Mouse (Mus musculus) spleen, embryonic (tissue): ENCODE data around the gene Morf4l1.
"Not testable (repeated sequence)": the region's sequence is repeated elsewhere in the genome, so short reads cannot be mapped to it uniquely, and the experiment has no call there.

Experiments
- CTCF ChIA-PET: fragments of 350-600 bp; sonication (Branson Sonifier 250); formaldehyde crosslinking; loops from one replicate; lab custom pipeline; 2022; lab: Charles Lee

The Morf4l1 gene

DNA sequence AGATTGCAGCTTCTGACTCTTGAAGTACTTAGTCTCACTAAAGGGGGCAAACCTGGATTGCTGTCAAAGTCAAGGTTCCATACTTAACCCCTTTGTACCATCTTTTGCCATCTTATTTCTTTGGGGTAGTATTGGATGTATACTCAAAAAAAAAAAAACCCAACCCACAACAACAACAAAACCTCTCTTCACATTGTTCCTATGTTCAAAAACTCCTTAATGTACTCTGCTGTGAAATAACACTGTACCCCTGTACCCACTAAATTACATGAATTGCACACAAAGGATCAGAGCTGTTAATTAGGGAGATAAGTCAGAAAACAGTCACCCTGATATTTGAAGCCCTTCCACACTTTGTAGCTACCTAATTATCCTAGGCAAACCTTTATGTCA is 730 bp upstream of the Morf4l1 start:
- CTCF ChIA-PET, result interaction anchor here (0.6 to 1.0 kb wide), 3 partner anchors 11 to 53 kb away, joined by 3 to 8 read pairs (median 4); no protein-coding TSS in a partner anchor

DNA sequence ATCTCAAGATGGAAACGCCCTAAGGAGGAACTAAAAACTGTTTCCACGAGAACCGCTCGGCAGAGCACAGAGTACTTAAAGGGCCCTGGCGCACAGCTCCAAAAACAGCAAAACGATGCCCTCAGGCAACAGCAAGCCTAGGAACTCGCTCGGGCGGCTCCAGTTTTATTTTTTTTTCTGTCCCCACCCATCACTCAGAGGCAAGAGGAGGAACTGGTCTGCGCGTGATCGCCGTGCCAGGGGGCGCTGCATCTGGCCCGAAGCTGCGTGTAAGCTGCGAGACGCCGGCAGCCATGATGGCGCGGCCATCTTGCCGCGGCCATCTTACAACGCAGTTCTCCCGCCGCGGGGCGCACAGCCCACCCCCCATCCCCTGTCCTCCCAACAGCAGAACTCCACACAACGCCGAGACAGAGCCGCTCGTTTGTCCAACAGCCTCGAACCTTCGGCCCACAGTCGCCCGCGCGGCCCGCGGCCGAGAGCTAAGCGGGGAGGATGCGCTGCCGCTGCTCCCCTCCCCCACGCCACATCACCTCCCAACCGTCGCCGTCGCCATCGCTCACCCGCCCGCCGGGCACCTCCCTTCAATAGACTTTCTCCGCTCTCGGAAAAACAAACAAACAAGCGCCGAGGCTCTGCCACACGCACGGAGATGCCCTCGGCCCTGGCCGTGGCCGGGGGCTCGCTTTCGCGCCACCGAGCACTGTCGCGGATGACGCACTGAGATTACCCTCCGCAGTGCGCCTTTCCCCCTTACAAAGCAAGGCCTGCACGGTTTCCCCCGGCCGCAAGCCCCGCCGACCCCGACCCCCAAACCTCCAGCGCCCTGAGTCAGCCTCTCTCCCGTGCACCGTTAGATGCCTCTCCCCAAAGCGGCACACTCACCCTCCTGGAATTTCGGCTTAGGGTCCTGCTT is 665 bp downstream of the Morf4l1 start:
- CTCF ChIA-PET, result interaction anchor here (0.7 to 2.2 kb wide), 3 partner anchors 13 to 103 kb away, joined by 4 to 12 read pairs (median 4); no protein-coding TSS in a partner anchor

DNA sequence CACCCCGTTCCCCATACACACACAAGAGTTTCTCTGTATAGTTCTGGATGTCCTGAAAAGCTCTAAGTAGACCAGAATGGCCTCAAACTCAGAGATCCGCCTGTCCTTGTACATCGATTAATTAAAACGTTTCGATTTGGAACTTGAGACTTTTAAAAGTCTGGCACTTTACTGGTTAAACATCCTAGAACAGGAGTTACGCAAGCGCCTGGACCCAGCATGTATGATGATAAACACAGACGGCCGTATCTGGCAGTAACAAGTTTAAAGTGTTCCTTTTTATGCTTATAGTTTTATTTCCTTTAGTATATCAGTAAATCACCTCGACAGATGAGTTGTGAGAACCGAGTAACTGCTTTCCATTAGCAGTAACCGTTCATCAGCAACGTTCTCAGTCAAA is 1.4 kb downstream of the Morf4l1 start:
- CTCF ChIA-PET, result interaction anchor here (1.0 to 2.2 kb wide), 2 partner anchors 13 to 18 kb away, joined by 3 to 12 read pairs; no protein-coding TSS in a partner anchor

DNA sequence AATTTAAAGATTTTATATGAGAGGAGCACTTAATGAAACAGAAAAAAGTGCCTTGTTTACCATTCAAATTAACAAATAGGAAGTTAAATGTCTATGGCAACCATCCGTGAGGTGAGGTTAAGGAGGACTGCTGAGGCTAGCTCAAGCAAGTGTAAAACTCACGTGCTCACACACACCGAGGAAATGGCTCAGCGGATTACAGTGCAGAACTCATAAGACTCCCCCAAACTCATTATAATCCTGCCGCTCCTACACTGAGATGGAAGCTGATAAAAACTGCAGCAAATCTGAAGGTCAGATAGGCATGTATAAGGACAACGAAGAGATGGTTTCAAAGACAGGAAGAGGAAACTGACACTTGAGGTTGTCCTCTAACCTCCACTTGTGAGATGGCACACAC is 5.2 kb downstream of the Morf4l1 start:
- CTCF ChIA-PET, result interaction anchor here (1.1 kb wide), 2 partner anchors 15 to 18 kb away, joined by 3 to 4 read pairs; no protein-coding TSS in a partner anchor

DNA sequence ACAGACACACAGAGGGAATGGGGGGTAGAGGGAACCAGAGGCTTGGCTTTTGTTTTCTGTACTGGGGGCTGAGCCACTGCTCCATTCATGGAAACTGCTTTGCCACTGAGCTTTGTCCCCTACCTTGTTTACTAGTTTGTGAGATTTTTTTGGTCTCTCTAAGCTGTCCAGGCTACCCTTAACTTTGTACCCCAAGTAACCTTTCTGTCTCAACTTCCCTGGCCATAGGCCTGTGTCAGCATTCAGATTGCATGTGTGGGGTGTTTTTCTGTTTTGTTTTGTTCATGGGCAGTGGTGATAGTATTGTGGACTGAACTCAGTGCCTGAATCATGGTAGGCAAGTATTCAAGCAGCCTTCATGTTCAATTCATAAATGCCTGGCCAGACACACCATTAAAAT is 6.3 kb downstream of the Morf4l1 start:
- CTCF ChIA-PET, result interaction anchor here (1.1 kb wide), 1 partner anchor 19 kb away, joined by 4 read pairs; no protein-coding TSS in a partner anchor

DNA sequence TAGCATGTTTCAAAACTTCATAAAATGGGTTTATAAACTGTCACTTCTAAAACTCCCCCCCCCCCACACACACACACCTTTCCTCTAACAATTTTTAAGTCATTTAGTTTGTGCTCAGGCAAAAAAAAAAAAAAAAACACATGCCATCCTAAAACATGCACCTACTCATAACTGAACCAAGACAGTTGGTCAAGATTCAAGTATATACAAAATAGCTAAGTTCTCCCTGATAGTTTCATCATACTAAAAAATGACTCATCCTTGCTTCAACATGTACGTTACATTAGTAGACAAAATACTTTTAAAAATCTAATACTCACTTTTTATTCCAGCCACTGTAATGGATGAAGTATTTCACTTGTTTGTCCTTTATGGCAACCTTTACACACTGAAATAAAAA is 7.7 kb downstream of the Morf4l1 start:
- CTCF ChIA-PET, result interaction anchor here (0.6 to 0.7 kb wide), 2 partner anchors 9 to 10 kb away, joined by 3 to 7 read pairs; no protein-coding TSS in a partner anchor

DNA sequence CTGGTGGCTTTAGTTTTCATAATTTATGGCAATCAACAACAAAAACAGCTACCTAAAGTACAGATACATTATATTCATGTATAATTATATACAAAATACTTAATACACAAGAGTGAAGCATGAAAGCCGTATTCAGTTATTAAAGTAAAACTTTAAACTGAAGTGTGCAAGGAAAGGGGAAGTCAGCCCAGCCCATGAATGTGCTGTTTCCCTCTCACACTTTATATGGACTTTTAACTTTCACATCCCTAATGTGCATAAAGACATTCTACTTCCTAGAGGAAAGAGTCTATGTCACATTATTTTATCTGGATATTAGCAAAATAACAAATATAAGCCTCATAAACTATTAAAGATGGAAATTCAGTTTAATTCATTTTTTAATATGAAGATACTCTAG is 9.1 kb downstream of the Morf4l1 start:
- CTCF ChIA-PET, result no interaction called here

DNA sequence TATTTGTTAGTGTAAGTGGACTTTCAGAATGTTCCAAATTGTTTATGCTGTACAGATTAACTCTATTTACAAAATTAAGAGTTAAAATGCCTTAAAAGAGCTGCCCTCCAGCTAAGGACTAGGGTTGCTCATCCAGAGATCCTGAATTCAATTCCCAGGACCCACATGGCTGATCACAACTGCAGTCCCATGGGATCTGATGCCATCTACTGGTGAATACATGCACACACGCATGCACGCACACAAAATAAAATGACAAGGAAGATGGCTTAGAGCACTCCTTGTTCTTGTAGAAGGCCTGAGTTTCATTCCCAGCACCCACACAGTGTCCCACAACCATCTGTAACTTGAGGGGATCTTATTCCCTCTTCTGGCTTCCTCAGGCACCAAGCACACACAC is 13.8 kb downstream of the Morf4l1 start:
- CTCF ChIA-PET, result no interaction called here

DNA sequence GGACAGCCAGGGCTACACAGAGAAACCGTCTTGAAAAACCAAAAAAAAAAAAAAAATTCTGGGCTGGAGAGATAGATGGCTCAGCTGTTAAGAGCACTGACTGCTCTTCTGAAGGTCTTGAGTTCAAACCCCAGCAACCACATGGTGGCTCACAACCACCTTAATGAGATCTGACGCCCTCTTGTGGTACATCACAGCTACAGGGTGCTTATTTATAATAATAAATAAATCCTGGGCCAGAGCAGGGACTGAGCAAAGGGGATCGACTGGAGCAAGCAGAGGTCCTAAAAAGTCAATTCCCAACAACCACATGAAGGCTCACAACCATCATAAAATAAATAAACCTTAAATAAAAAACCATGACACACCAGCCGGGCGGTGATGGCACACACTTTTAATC is 15.6 kb downstream of the Morf4l1 start:
- CTCF ChIA-PET, result interaction anchor here (0.5 to 0.7 kb wide), 2 partner anchors 9 to 16 kb away, joined by 3 to 6 read pairs; no protein-coding TSS in a partner anchor

DNA sequence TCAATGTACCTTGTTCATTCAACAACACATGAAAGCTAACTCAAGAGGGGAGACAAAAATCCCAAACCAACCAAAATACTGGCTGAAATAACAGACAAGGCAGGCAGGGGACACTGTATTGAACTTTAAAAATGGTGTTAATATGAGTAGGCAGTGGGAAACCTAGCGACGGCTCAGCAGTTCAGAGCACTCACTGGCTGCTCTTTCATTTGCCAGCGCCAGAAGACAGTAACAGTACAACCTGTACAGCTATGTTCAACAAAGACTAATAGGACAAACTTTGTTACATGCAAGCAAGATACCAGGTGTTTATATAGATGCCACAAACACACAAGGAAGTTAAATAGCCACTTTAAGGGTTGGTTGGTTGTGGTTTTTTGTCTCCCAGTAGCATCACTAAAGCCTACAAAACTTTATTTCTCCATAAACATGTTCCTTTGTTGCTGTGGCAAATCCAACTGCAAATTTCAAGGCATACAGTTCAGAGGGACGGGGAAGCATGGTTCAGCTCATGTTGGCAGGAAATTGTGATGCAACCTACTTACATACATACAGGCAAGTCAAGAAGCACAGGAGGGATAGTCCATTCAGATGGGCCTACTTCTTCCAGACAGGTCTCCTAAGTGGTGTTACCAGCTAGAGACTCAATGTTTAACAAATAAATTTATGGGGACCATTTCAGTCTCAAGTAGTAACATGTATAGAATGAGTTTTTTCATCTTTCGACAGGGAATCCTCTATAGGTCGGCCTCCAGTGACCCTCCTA is 25.1 kb downstream of the Morf4l1 start:
- CTCF ChIA-PET, result no interaction called here

DNA sequence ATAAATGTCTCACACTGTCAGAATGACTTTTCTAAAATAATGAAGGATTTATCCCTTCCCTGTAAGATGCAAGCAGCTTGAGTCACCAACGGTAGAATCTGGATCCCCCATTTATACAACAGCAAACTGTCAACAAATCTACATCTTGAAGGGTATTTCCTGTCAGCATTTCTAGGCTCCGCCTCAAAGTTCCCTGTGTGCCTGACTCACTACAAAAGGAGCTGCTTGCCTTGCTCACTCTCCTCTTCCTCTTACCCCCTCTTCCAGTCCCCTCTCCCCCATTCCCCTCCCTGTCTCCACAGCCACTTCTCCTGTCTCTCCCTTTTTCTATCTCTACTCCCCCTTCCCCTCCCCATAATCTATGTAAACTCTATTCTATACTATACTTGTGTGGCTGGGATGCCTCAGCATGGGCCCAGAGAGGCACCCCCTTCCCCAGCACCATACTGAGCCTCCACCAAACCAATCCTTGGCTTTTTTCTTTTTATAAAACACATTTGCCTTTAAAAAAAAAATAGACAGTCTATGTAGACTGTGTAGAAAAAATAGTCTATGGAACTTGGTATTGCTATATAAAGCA is 26.6 kb downstream of the Morf4l1 start:
- CTCF ChIA-PET, result no interaction called here

DNA sequence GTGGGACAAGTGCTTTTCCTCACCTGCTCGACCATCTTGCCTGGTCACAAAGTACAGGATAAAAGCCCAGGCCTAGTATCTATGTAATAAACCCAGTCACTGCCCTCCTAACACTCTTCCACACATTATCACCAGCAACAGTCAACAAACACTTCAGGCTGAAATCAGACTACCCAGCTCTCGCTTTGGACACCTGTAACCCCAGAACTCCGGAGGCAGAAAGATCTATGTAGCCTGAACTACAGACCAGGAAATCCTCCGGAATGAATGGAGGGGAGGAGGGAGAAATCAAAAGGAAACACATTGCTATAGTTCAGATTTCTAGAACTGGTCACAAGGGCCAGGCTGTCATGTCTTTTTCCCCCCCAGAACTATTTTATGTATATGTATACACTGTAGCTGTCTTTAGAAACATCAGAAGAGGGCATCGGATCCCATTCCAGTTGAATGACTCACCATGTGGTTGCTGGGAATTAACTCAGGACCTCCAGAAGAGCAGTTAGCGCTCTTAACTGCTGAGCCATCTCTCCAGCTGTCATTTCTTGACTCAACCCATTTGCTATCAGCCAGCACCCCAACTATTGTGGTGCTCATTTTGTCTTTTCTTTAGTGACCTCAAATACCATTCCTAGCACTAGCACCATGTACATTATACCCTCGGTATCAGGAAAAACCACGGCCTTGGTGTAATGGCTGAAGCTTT is 29.7 kb downstream of the Morf4l1 start:
- CTCF ChIA-PET, result no interaction called here

DNA sequence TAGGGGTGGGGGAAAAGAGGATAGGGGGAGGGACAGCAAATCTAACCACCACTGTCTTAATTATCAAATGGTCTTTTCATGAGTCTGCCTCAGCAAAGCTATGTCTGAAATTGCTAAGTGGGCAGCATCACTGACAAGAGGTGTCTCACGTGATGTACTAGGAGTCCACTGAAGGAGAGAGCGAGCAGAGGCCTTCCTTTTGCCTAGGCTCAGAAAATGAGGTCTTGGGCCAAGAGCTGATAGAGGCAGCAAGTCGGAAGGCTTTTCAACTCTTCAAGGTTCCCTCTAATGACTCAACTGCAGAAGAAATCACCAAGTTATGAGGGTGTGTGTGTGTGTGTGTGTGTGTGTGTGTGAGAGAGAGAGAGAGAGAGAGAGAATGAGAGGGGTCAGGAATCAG is 30.4 kb downstream of the Morf4l1 start:
- CTCF ChIA-PET, result no interaction called here

DNA sequence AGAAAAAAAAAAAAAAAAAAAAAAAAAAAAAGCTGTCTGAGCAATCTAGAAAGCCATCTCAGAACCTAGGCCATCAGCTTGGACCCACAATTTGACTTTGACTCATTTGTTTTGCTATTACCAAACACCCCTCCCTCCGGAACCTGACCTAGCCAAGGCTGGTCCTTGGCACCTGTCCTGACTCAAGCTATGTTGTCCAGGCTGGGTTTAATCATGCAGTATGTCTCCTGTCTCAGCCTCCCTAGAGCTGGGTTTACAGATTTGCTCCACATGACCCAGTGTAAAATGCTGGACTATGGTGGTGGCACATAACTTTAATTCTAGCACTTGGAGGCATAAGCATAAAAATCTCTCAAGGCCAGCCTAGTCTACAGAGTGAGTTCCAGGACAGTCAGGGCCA is 31.6 kb downstream of the Morf4l1 start:
- CTCF ChIA-PET, result interaction anchor here (0.6 to 0.8 kb wide), 4 partner anchors 10 to 208 kb away, joined by 3 to 6 read pairs (median 4); no protein-coding TSS in a partner anchor

DNA sequence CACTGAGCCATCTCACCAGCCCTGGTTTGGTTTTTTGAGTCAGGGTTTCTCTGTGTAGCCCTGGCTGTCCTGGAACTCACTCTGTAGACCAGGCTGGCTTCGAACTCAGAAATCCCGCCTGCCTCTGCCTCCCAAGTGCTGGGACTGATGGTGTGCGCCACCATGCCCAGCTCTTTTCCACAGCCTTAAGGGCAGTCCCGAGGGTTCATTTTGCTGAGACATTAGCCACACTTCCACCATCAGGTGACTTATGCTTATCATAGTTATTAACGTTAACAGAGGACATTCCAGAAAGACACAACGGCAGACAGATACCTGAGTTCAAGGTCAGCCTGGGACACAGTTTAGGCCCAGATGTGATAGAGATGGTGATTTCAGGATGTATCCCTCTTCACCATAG is 32.6 kb downstream of the Morf4l1 start:
- CTCF ChIA-PET, result not testable (repeated sequence)

DNA sequence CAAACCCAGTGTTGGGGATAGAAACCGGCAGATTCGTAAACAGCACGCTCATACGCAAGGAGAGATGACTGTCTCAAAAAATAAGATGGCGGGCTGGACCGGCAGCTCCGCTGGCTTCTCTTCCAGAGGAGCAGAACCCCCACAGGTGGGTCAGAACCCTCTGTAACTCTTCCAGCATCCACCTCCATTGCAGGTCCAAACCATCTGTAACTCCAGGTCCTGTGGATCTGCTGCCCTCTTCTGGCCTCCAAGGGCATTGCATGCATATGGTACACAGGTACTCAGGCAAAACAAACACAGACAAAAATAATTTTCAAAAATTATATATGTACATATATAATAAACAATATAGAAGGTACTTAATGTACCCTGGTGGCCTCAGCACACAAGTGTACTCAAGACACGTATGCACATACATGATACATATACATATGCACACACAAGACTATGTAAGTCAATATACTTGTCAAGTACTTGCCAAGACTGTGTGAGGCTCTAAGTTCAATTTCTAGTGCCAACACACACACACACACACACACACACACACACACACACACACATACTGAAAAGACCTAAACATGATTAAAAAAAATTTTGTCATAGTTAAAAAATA is 37.6 kb downstream of the Morf4l1 start:
- CTCF ChIA-PET, result interaction anchor here (0.6 to 0.7 kb wide), 3 partner anchors 147 to 1335 kb away, joined by 4 to 8 read pairs (median 4); no protein-coding TSS in a partner anchor

DNA sequence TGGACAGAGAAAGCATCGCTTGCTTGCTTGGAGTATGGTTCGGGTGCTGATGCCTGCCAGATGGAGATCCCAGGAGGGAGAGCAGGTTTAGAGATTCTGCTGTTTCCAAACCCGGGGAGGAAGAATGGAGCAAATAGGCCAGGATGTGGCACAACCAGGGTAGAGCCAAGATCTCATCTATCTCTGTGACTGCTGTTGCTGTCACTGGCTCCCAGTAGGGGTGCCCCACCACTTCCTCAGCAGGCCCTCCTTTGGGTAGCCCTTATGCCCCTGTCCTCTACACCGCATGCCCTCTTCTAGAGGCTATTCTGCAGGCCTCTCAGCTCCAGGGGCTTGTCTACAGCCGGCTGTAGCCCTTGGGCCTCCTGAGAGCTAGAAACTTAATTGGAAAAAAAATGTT is 38.4 kb downstream of the Morf4l1 start:
- CTCF ChIA-PET, result no interaction called here

DNA sequence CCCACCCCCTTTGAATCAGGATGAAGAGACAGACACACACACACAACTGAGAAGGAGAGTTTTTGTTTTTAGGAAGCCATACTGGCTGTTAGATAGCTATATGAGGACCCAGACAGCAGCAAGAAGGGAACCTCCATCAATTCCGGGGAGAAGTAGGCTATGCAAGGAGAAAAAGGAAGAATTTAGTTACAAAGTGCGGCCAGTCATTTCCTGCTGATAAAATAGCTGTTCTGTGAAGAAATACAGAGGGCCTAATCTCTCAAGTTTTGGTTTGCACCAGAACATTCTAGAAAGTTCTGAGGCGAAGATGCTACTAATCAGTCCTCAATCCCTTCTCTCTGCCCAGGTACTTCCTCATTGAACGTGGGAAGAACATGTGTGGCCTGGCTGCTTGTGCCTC is 39.2 kb downstream of the Morf4l1 start:
- CTCF ChIA-PET, result no interaction called here

DNA sequence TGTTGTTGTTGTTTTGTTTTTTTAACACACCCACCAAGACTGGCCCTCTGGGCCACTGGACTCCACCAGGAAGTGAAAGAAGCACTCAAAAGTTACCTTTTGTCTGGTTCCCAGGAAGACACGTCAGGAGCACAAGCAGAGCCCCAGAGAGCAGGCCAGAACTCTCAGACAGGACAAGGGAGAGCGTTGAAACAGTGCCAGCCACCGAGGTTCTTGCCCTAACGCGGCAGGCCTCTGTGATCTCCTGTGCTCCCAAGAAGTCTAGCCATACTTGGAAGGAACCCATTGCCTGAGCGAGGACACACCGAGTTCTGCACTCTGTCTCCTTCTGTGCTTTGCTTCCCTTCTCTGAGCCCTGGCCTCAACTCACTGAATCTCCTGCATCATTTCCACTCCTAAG is 44.4 kb downstream of the Morf4l1 start:
- CTCF ChIA-PET, result interaction anchor here (0.6 to 0.7 kb wide), 2 partner anchors 13 to 41 kb away, joined by 3 to 5 read pairs; no protein-coding TSS in a partner anchor

DNA sequence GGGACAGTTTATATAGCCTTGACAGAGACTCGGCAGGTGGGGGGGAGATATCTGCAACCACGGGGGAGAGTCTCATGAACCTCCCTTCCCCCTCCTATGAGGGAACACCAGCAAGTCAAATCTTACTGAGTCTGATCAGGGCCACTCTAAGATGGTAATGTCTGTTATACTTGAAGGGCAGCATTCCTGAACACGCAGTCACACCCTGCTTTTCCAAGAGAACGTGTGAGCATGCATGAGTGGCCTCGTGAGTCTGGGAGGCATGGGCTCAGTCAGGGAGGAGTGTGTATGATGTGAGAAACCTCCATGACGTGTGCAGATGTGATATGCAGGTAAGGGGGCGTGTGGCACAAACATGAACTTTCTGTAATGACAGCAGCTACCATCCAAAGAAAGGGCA is 45.1 kb downstream of the Morf4l1 start:
- CTCF ChIA-PET, result interaction anchor here (0.6 to 0.7 kb wide), 2 partner anchors 13 to 40 kb away, joined by 3 to 5 read pairs; no protein-coding TSS in a partner anchor
